Mouse (Mus musculus) thymus, postnatal 4 days (tissue): ENCODE data around the gene Ly6g5c.

Source experiments
- DNase-seq: peaks from one replicate; pipeline ENCODE4 v3.0.0; 2021

The Ly6g5c gene

DNA sequence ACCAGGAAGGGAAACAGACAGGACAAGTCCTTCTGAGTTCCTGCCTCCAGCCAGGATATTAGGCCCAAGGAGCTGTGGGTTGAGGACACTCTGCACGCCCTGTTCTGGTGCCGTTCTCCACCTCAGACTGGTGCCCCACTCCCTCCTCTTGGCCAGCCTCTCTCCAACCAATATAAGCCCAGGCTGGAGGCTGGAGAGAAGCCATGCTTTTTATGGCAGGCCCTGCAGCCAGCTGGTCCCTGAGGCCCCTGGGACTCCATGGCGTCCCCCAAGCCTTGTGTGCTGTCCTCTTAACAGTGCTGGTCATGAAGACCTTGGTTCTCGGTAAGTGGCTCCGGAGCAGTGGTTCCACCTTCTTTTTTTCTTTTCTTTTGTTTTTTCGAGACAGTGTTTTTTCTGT, at the start of gene Ly6g5c:
Gene Ly6g5c (plus strand): TSS at position 183 of the 400 bp plus-strand sequence.
- DNase-seq, result no peak

DNA sequence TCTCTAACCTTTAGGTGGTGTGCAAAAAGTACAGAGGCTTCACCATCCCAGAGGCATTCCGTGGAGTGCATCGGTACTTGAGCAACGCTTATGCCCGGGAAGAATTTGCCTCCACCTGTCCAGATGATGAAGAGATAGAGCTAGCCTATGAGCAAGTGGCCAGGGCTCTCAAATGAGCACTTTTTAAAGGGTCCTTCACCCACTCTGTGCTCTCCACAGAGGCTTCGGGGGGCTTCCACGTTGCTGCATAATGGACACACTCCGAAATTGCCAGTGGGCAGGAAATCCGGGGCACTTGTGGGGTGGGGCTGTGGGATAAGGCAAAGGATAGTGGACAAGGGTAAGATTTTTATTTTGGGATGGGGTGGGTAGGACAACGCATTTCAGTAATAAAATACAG, 49.8 kb upstream of the Ly6g5c start:
- DNase-seq, result no peak

DNA sequence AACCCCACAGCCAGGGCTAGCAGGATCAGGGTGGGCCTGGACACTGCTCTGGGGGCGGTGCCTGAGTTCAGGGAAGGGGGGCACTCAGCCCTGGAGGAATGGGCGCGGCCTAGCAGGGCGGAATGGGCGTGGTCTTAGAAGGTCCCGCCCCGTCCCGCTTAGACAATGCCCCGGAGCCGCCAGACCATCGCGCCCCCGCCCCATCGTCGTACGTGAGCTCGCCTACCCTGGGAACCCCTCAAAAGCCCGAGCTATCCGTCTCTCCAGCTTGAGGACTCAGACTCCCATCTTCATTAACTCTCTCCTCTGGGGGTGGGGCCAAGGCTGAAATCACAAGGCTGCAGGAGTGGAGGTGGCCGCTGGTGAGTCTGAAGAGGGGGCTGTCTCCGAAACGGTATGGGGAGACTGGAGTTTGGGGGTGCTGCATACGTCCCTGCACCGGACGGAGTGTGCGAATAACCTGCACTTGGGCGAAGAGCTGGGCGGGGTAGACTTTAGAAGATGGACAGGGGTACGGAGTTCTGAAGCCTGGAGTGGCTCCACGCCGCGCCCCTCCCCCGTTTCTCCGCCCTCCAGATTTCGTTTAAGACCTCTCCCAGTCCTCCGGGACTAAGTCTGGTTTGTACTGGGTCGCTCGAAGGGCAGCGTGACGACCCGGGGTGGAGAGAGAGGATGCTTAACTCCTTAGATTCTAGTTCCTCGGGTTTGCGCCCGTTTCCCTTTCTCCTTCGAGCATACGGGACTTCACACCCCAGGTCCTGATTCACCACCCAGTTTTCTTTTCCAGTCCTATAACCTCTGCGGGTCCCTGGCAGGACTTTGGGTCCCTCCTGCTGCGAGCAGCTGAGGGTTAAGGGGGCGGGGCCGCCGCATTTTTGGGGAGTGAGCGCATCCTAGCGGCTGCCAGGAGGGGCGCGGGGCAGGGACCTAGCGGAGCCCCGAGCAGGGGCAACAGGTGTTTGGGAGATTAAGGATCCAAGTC, 48.9 kb upstream of the Ly6g5c start, which contains the start of gene Ddah2:
Gene Ddah2 (plus strand): TSS at position 125 of the 982 bp plus-strand sequence.
- peak; percentile 97 for DNase-seq

- DNase-seq, result peak; percentile 50
These were observed 48.0 kb upstream of the Ly6g5c start for GRCm38 (mm10) chr17:35060071-35060470.

DNA sequence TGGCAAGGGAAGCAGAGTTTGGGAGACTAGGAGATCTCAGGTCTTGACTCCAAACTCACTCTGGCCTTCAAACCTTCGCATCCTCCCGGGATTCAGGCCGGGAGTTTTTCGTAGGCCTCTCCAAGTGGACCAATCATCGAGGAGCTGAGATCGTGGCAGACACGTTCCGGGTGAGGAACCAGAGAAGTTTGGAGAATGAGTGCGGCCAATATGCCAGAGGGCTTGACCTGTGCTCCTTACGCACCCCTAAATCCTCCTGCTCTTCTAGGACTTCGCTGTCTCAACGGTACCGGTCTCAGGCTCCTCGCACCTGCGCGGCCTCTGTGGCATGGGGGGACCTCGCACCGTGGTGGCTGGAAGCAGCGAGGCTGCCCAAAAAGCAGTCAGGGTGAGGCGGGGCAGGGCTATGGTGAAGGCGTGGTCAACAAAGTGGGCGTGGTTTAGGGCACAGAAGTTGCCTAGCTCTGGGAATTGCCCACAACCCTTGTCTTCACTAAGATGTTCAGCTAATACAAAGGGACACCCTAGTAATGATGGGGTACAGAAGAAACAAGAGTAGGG, 47.3 kb upstream of the Ly6g5c start:
- no peak for DNase-seq

- DNase-seq, result no peak
These were observed 46.8 kb upstream of the Ly6g5c start for GRCm38 (mm10) chr17:35061299-35061698.

DNA sequence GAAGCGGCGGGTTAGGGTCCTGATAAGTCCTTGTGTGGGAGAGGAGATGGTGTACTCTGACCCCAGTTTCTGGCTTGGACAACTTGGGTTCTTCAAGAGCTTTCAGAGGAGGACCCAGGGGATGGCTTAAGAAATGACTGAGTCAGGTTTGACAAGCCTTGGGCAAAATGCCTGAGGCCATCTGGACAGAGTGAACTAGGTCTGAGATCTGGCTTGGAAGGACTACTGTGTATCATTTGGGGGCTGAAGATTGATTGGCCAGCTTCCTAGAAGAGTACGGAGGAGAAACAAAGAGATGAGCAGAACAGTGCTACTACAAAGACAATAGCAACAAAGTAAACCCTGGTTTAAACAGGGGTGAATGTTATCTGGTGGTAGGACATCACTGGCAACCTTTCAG, 44.6 kb upstream of the Ly6g5c start:
- no peak for DNase-seq

DNA sequence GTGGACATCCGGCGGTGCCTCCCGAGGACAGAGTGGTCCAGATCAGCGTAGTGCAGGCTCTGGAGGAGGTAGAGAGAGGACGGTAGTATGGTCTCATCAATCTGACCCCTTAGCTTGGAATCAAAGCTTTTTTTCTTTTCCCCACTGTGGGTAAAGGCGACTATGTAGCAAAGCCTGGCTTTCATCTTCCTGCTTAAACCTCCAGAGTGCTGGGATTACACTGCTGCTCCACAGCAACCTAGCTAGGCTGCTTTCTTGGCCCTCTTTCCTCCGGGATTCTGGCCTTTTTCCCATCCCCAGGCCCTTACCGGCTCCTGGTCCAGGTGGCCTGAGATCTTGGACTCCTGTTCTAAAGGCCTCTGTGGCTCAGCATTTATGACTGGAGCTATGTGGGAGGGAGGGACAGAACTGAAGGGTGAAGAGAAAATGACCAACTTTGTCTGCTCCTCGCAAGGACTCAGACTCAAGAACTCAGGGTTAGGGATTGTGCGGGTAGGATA, 43.7 kb upstream of the Ly6g5c start:
- DNase-seq, result no peak

DNA sequence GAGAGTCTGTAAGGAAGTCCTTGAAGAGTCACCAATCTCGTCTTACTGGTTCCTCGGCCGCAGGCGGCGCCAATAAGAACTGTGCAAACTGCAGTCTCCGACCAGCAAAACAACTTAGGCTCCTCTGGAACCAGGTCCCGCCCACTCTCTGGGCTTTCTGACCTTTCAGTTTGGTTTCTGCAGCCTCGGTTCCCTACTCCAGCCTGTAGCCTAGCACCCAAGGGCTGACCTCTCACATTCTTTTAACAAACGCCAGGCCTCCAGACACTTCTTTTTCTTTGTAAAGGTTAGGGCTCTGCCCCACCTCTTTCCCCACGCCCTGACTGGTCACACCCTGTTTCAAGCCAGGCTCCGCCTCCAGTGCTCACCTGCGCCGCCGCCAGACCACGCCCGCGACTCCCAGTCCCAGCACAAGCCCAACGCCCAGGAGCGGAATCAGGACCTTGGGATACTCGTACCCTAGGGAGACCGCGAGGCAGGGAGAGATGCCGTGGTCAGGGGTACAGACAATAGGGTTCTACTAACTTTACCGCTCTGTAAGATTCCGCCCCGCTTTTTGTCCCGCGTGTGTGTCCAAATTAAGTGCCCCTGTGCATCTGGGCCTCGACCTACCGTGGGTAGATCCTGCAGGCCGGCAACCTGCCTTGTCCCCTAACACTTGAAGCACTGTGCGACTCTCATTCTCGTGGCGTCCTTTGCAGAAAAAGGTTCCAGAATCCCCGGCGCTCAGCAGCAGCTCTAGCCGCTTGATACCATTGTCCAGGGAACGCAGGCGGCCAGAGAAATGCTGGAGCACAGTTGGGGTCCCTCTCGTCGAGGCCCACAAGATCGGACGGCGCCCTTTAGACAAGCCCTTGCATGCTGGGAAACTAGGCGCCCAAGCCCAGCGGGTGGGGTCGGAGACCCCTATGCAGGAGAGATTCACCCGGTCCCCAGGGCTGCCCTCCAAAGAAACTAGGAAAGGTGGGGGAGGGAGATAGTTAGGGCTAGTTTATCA, 42.8 kb upstream of the Ly6g5c start, which contains the start of gene Ly6g6c:
Gene Ly6g6c (plus strand): TSS at position 438 of the 997 bp plus-strand sequence.
- DNase-seq, result peak; percentile 57

DNA sequence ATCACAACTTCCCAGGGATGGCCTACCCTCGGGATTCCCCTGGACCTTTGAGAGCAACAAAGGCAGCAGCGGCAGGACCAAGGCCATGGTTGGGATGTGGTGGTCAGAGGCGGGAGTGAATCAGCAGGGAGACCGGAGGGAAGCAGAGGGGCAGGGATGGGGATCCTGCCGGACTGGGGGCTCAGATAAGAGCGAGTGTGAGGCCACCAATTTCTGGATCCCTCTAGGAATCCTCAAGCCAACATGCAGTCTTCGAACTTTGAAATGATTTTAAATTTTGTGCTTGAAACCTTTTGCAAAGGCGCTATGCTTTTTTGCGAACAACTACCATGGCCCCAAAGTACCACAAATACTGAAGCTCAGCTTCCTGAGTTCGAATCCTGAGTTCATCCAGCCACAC, 42.0 kb upstream of the Ly6g5c start, which contains the start of gene Mpig6b:
Gene Mpig6b (minus strand): TSS at position 101 of the 400 bp plus-strand sequence.
- DNase-seq, result no peak

GRCm38 (mm10) chr17:35068213-35068914, 39.7 kb upstream of the Ly6g5c start:
- no peak for DNase-seq

DNA sequence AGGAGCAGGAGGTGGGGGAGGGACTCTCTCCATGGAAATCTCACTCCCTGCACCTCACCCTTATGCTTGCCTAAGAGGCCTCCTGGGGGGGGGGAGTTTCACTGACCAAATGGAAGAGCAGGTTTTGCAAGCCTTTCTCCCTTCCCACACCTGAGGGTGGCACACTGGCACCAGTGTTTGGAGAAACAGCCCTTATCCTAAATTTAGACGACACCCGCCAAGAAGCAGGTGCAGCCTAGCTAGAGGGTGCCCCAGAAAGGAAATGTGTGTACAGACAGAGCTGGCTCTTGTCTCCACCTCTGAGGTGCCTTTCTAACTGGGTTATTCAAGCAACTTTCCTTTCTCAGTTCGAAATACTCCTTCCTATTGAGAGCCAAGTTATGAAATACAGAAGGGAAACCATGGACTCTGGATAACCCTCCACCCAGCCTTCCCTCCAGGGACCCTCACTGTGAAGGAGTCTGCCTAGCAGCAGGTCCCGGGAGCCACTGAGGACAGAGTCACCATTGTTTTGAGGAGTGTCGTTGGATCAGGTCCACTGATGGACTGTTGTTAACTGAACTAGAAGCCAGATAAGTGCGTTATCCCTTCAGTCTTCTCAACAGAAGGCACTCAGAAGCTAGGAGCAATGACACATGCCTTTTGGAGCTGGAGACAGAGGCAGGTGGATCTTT, 37.4 kb upstream of the Ly6g5c start:
- DNase-seq, result peak; percentile 67

DNA sequence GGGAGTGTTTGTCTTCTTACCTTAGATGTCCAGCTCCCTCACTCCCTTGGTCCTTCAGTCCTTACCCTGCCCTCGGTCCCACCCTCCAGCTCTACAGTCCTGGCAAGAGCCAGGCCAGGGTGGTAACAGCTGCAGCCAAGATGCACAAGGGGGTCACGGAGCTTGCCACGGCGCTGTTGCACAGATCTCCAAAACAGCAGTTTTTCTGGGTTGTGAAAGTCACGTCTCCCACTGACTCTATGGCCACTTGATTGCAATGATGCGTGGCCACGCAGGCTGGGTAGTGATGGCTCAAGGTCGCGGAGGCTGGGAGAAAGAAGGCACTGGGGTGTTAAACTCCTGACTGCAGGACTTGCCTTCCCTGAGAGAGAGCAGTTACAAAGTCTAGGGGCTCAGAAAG, 36.6 kb upstream of the Ly6g5c start:
- DNase-seq, result peak; percentile 50

DNA sequence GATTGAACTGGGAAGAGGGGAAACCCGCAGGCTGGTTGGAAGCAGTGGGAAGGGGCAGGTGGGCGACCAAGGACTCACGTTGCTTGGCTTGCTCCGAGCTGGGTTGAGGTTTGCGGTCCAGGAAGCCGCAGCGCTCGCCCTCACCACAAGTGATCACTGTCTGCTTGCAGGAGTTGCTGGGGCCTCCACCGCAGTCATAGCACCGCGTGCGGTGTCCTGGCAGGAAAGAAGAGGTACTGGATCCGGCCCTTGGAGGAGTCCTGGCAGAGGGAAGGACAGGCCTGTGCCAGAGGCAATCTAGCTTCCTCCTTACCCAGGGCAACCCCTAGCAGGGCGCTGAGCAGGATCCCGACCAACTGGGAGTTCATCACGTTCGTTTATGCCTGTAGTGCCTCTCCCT, 34.0 kb upstream of the Ly6g5c start:
- peak; percentile 57 for DNase-seq

DNA sequence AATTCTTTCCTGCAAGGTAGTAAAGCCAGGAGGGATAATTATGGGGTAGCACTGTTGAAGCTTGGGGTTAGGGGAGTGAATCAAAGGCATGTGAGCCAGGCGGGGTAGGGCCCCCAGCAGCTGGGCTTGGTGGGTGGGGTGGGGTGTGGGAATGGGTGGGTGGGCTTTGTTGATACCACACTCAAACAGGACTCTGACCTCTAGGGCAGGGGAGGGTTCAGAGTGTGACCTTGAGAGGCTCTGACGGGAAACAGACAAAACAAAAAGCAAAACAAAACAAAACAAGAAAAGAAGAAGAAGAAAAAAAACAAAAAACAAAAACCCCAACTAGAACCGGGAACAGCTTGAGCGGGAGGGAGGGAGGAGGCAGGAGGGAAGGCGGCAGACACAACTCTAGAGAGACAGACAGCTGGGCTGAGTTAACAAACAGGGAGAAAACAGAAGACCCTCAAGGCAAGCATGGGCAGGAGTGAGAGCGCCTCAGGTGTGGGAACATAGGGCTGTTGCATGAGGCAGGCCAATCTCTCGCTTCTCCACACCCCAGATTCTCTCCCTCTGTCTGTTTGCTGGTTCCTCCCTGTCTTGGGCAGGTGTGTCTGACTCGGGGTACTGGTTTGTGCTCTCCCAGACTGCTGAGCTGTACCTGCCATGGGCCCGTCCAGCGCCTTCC, 31.4 kb upstream of the Ly6g5c start, which contains the start of gene Ly6g6e:
Gene Ly6g6e (plus strand): TSS at position 396 of the 670 bp plus-strand sequence.
- DNase-seq, result no peak

DNA sequence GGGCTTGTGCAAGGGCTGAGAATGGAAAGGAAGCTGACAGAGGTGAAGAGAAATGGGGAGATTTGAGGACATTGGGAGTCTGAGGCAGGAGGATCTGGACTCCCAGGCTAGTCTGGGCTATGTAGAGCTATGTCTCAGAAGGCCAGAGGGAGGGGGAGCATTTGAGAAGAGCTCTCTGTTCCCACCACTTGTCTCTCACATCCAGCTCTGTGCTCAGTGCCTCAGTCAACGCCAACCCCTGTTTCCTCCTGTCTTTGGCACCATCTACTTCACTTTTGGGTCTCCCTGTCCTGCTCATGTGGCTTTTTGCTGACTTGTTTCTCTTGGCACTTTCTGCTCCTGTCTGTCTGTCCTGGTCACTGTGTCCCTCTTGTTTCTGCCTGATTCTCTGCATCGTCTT, 30.8 kb upstream of the Ly6g5c start:
- DNase-seq, result no peak

DNA sequence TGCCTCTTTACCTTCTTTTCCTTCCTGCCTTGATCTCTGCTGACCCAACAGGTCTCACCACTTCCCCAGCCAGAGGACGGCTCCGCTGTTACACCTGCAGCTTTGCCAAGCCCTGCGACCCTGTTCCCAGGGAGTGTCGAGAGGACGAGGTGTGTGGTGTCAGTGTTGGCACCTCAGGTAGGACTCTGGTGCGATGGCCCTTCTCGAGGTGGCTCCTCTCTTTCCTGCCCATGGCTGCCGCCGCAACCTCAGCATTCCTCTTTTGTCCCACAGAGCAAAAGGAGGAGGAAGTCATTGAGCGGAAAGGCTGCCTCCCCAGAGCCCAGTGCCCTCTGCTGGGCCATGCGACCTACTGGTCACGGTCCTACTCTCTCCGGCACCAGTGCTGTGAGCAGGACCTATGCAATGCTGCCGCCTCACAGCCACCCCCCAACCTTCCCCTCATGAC, 30.3 kb upstream of the Ly6g5c start, which contains the start of gene Ly6g6d:
Gene Ly6g6d (minus strand): TSS at position 280 of the 448 bp plus-strand sequence.
- no peak for DNase-seq

- DNase-seq, result no peak
These were observed 28.3 kb upstream of the Ly6g5c start for GRCm38 (mm10) chr17:35079778-35080177.

- DNase-seq, result no peak
These were observed 27.8 kb upstream of the Ly6g5c start for GRCm38 (mm10) chr17:35080248-35080647.

DNA sequence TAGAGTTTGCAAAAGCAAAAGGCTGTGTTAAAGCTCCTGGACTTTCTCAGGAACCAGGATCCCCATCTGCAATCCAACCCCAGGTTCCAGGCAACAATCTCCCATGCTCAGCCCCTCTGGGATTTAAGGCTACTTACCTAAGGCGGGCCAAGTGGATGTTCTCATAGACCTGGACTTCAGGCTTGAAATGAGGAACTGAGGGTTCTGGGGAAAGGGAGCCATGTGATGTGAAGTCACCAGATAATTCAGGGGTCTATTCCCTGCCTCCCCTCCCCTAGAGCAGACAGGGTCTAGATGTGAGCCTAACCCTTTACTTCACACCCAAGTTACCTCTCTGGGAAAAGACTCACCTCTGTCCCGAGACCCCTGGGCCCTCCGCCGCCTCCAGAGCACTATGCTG, 27.4 kb upstream of the Ly6g5c start:
- no peak for DNase-seq
